Mouse (Mus musculus): ENCODE measurements around the gene Thap7.

DNA sequence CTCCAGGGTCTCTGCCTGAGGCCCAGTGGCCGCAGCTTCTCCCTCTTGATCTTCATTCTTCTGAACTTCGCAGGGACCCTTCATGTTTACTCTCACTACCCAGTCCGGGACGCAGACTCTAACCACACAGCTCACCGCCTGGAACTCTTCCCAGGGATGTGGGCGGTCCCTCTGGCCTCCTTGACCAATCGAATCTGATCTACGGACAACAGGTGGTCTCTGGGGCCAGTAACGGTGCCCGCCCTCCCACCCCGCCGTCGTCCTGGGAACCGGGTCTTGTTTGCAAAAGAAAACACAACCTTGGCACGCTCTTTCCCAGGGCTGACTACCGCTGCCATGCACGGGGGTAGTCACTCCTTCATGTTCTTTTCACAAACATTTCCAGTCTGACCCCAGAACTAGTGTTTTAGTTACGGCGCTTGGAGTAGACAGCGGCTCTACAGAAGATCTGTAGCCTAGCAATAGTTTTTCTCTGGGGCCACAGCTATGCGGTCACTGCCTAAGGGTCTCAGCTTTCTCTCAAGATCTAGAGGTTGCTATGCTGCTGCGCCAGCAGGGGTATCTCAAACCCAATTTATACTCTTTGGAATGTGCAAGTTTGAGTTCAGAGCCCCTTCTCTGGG lies 30.3 kb upstream of the Thap7 start, which contains the start of gene Lrrc74b:
- TF ChIP-seq CTCF (IDR thresholded peaks at IDR 0.05; ENCODE audit: low read depth), result no peak
- TF ChIP-seq EP300 (IDR thresholded peaks at IDR 0.05; ENCODE audit: low read depth), result no peak
